Mouse (Mus musculus) lung, embryonic 16.5 days (tissue): ENCODE measurements around the gene Slamf7. TPM values are rescaled to one million over a fixed set of nuclear protein-coding genes. Genes with fewer than 3 reads are reported as not detected.

ENCODE experiments used
- ATAC-seq: fragments of 200-750 bp; cut with Nextera tagmentation; 2 replicates; pipeline ENCODE4 v1.8.0; 2017; ENCODE audit warnings: low read depth, mild to moderate bottlenecking, moderate library complexity
- H3K27ac ChIP-seq: fragments of 300-500 bp; sonication (generic); 2 replicates; pipeline ENCODE4 v1.5.1; 2014; ENCODE audit warnings: mild to moderate bottlenecking, control low read depth, low read length
- H3K27me3 ChIP-seq: fragments of 300-500 bp; sonication (generic); 2 replicates; pipeline ENCODE4 v1.6.1; 2014; ENCODE audit warnings: low read depth, low read length, mixed read lengths; ENCODE audit not compliant: control insufficient read depth, insufficient read depth
- H3K36me3 ChIP-seq: fragments of 300-500 bp; sonication (generic); 2 replicates; pipeline ENCODE4 v1.6.1; 2014; ENCODE audit warnings: low read length; ENCODE audit not compliant: control insufficient read depth, insufficient read depth
- H3K4me1 ChIP-seq: fragments of 300-500 bp; sonication (generic); replicated peaks from 2 replicates; pipeline ENCODE4 v1.6.1; 2014; ENCODE audit warnings: low read length, mixed read lengths; ENCODE audit not compliant: control insufficient read depth, insufficient read depth
- H3K4me2 ChIP-seq: fragments of 300-500 bp; sonication (generic); 2 replicates; pipeline ENCODE4 v1.6.1; 2014; ENCODE audit warnings: low read depth, low read length, control low read depth
- H3K4me3 ChIP-seq: fragments of 300-500 bp; sonication (generic); 2 replicates; pipeline ENCODE4 v1.5.1; 2014; ENCODE audit warnings: mild to moderate bottlenecking, low read length, control low read depth
- H3K9ac ChIP-seq: fragments of 300-500 bp; sonication (generic); 2 replicates; pipeline ENCODE4 v1.6.1; 2014; ENCODE audit warnings: low read length, control low read depth
- H3K9me3 ChIP-seq: fragments of 300-500 bp; sonication (generic); 2 replicates; pipeline ENCODE4 v1.6.1; 2016; ENCODE audit warnings: low read length; ENCODE audit not compliant: control insufficient read depth
- WGBS: fragments of 180-500 bp; shearing (Covaris S2); extraction: QIAGEN DNeasy Blood & Tissue Kit; methylation state at CpG from one replicate; pipeline ENCODE4 v1.1.7; 2014; 5-methylcytosine and 5-hydroxymethylcytosine counted together
- polyA plus RNA-seq: library from polyadenylated mRNA; unstranded; fragments of >200 nt; fragmentation: Nextera tagmentation; extraction: Ambion mirVana; gene quantifications from 2 replicates; pipeline ENCODE4 v1.2.1, GENCODE M21; 2015

Slamf7 gene
- 0.28 and 0.63 TPM in 2 replicates for polyA plus RNA-seq

GRCm38 (mm10) chr1:171652734-171653133, at the start of gene Slamf7:
TSS of gene Slamf7 (minus strand) at chr1:171653035.
- H3K4me1 ChIP-seq, result no peaks in the 10 kb centered on the region
- WGBS, result 88% methylated on average over 5 of the region's 5 CpGs
- H3K36me3 ChIP-seq, result no peaks in the 10 kb centered on the region
- H3K4me3 ChIP-seq, result no peak within 1 kb of the TSS
- H3K27me3 ChIP-seq, result no peaks in the 10 kb centered on the region
- H3K9ac ChIP-seq, result no peak within 1 kb of the TSS
- no peaks in the 10 kb centered on the region for H3K9me3 ChIP-seq
- H3K27ac ChIP-seq, result no peak within 1 kb of the TSS
- no peak within 1 kb of the TSS for H3K4me2 ChIP-seq
- no peak for ATAC-seq

GRCm38 (mm10) chr1:171698983-171699382, 46.1 kb upstream of the Slamf7 start:
- Histone ChIP-seq H3K36me3 (no peaks in the 10 kb centered on the region), H3K4me1 (no peaks in the 10 kb centered on the region), H3K4me2 (no peak overlapping the region), H3K4me3 (no peak overlapping the region), H3K9me3 (no peaks in the 10 kb centered on the region), H3K27ac (no peak overlapping the region), H3K27me3 (no peaks in the 10 kb centered on the region), H3K9ac (no peak overlapping the region)
- ATAC-seq, result no peak
- WGBS, result 15% methylated on average over 6 of the region's 6 CpGs

- Histone ChIP-seq H3K9ac (no peak overlapping the region), H3K4me1 (no peaks in the 10 kb centered on the region), H3K27me3 (no peaks in the 10 kb centered on the region), H3K9me3 (no peaks in the 10 kb centered on the region), H3K27ac (no peak overlapping the region), H3K36me3 (no peaks in the 10 kb centered on the region), H3K4me2 (no peak overlapping the region), H3K4me3 (no peak overlapping the region)
- ATAC-seq, result no peak
- 68% methylated on average over 1 of the region's 1 CpGs for WGBS
Measured at GRCm38 (mm10) chr1:171693918-171694317, 41.1 kb upstream of the Slamf7 start.

- Histone ChIP-seq H3K4me2 (no peak overlapping the region), H3K4me3 (no peak overlapping the region), H3K36me3 (no peaks in the 10 kb centered on the region), H3K27ac (no peak overlapping the region), H3K9ac (no peak overlapping the region), H3K27me3 (no peaks in the 10 kb centered on the region), H3K9me3 (no peaks in the 10 kb centered on the region), H3K4me1 (no peaks in the 10 kb centered on the region)
- no peak for ATAC-seq
- WGBS, result 69% methylated on average over 4 of the region's 4 CpGs
Measured at GRCm38 (mm10) chr1:171687320-171687719, 34.5 kb upstream of the Slamf7 start.

- no peaks in the 10 kb centered on the region for H3K27me3 ChIP-seq
- H3K36me3 ChIP-seq, result no peaks in the 10 kb centered on the region
- no peak overlapping the region for H3K27ac ChIP-seq
- no peak for ATAC-seq
- H3K4me1 ChIP-seq, result no peaks in the 10 kb centered on the region
- H3K9ac ChIP-seq, result no peak overlapping the region
- no peaks in the 10 kb centered on the region for H3K9me3 ChIP-seq
- WGBS, result 85% methylated on average over 9 of the region's 9 CpGs
- H3K4me2 ChIP-seq, result no peak overlapping the region
- H3K4me3 ChIP-seq, result no peak overlapping the region
Measured at GRCm38 (mm10) chr1:171684923-171685322, 32.1 kb upstream of the Slamf7 start.

GRCm38 (mm10) chr1:171681531-171682299, 28.9 kb upstream of the Slamf7 start, which contains the start of gene Cd48:
TSS of gene Cd48 (plus strand) at chr1:171682009.
- Histone ChIP-seq H3K4me3 (no peak within 1 kb of the TSS), H3K27ac (no peak within 1 kb of the TSS), H3K9ac (no peak within 1 kb of the TSS), H3K36me3 (no peaks in the 10 kb centered on the region), H3K4me1 (no peaks in the 10 kb centered on the region), H3K27me3 (no peaks in the 10 kb centered on the region), H3K9me3 (no peaks in the 10 kb centered on the region), H3K4me2 (no peak within 1 kb of the TSS)
- no peak for ATAC-seq
- WGBS, result 76% methylated on average over 14 of the region's 14 CpGs

GRCm38 (mm10) chr1:171681009-171681408, 28.2 kb upstream of the Slamf7 start:
- Histone ChIP-seq H3K4me1 (no peaks in the 10 kb centered on the region), H3K4me2 (no peak overlapping the region), H3K9me3 (no peaks in the 10 kb centered on the region), H3K4me3 (no peak overlapping the region), H3K27me3 (no peaks in the 10 kb centered on the region), H3K36me3 (no peaks in the 10 kb centered on the region), H3K27ac (no peak overlapping the region), H3K9ac (no peak overlapping the region)
- ATAC-seq, result no peak
- WGBS, result 75% methylated on average over 7 of the region's 7 CpGs

GRCm38 (mm10) chr1:171677721-171678120, 24.9 kb upstream of the Slamf7 start:
- H3K4me1 ChIP-seq, result no peaks in the 10 kb centered on the region
- H3K9ac ChIP-seq, result no peak overlapping the region
- no peak for ATAC-seq
- H3K27me3 ChIP-seq, result no peaks in the 10 kb centered on the region
- no peaks in the 10 kb centered on the region for H3K36me3 ChIP-seq
- H3K4me2 ChIP-seq, result no peak overlapping the region
- no peak overlapping the region for H3K4me3 ChIP-seq
- no peaks in the 10 kb centered on the region for H3K9me3 ChIP-seq
- no peak overlapping the region for H3K27ac ChIP-seq
- WGBS, result 57% methylated on average over 1 of the region's 1 CpGs

- ATAC-seq, result no peak
- Histone ChIP-seq H3K9ac (no peak overlapping the region), H3K4me3 (no peak overlapping the region), H3K27me3 (no peaks in the 10 kb centered on the region), H3K4me1 (no peaks in the 10 kb centered on the region), H3K9me3 (no peaks in the 10 kb centered on the region), H3K27ac (no peak overlapping the region), H3K4me2 (no peak overlapping the region), H3K36me3 (no peaks in the 10 kb centered on the region)
- 54% methylated on average over 1 of the region's 1 CpGs for whole genome bisulfite sequencing
Measured at GRCm38 (mm10) chr1:171674467-171674866, 21.6 kb upstream of the Slamf7 start.
